Mouse (Mus musculus) MEL (cell line): Measurements from ENCODE around the gene Blm.

Experiments
- CTCF ChIP-seq, 3 experiments: IDR thresholded peaks in 2 of 3; conservative IDR thresholded peaks in 1 of 3; 2 replicates each; pipeline ENCODE4 v1.5.1; 2011 to 2012; ENCODE audit warnings: low read length in 3 of 3, low read depth in 2 of 3, mild to moderate bottlenecking in 2 of 3, improper control_type of control experiment in 1 of 3, inconsistent platforms in 1 of 3, mixed read lengths in 1 of 3, moderate library complexity in 1 of 3; ENCODE audit not compliant: control insufficient read depth in 1 of 3, insufficient read depth in 1 of 3, poor library complexity in 1 of 3, severe bottlenecking in 1 of 3
- GATA1 ChIP-seq: IDR thresholded peaks from 2 replicates; pipeline ENCODE4 v1.6.1; 2011; ENCODE audit warnings: low read depth, low read length, improper control_type of control experiment
- USF1 ChIP-seq: IDR thresholded peaks from 2 replicates; pipeline ENCODE4 v1.6.1; 2014; ENCODE audit warnings: low read depth, mild to moderate bottlenecking, inconsistent platforms, low read length, improper control_type of control experiment, moderate library complexity
- USF2 ChIP-seq, 2 experiments: IDR thresholded peaks; 2 replicates each; pipeline ENCODE4 v1.6.1; 2011 to 2012; ENCODE audit warnings: improper control_type of control experiment in 2 of 2, low read length in 2 of 2, borderline replicate concordance in 1 of 2, inconsistent platforms in 1 of 2, low read depth in 1 of 2, mild to moderate bottlenecking in 1 of 2; ENCODE audit not compliant: insufficient read depth in 1 of 2
- ZMIZ1 ChIP-seq: IDR thresholded peaks from 2 replicates; pipeline ENCODE4 v1.6.1; 2012; ENCODE audit warnings: low read depth, mild to moderate bottlenecking, inconsistent platforms, low read length, improper control_type of control experiment, moderate library complexity

DNA sequence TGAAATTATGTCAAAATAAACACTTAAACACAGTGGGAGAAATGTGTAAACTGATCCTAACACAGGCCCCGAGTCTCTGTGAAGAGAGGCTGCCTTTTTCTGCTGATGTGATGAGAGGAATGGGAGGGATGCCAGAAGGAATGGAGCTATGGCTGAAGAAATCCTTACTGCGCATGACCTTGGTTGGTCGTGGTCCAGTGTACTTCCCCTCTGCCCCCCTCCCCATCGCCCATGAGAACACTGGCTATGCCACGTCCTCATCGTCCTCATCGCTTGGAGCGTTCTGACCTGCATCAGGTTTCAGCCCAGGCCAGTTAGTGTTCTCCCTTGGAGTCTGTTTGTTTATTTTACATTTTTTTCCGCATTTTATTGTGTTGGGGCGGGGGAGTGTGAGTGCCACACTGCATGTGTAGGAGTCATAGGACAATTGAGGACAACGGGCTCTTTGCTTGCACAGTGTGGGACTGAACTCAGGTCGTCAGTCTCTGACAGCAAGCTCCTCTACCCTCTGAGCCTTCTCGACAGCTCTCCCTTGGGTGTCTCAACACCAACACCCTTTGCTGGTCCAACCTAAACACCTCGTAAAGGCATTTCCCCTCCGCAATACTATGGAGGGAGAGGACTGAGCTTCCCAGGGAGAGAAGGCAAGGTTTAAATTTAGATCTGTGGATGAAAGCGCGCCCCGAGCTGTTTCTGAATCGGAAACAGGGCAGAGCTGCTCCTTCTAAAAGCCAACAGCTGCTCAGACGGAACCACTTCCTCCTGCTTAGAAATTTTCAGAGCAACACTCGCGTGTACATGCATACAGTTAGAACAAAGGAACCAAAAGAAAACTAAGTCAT lies 19.5 kb upstream of the Blm start:
- TF ChIP-seq GATA1 (no peak), CTCF (IDR thresholded peaks at IDR 0.05 in 2 of 3, conservative IDR thresholded peaks at IDR 0.05 in 1 of 3; ENCODE audit: control insufficient read depth in 1 of 3, insufficient read depth in 1 of 3, low read depth in 2 of 3, low read length in 3 of 3, poor library complexity in 1 of 3, severe bottlenecking in 1 of 3) (no peak), USF2 (IDR thresholded peaks at IDR 0.05; ENCODE audit: borderline replicate concordance in 1 of 2, insufficient read depth in 1 of 2, low read depth in 1 of 2, low read length in 2 of 2) (no peak), USF1 (no peak), ZMIZ1 (no peak)
